Mouse (Mus musculus) E14TG2a.4 (cell line): ENCODE results near the gene Slf2.

ENCODE experiments used
- CTCF ChIP-seq: conservative IDR thresholded peaks from 2 replicates; pipeline ENCODE4 v1.5.1; 2014; ENCODE audit warnings: low read length
- NANOG ChIP-seq: IDR thresholded peaks from 2 replicates; pipeline ENCODE4 v1.6.1; 2014; ENCODE audit warnings: borderline replicate concordance, low read length, mixed read lengths
- POU5F1 ChIP-seq: IDR thresholded peaks from 2 replicates; pipeline ENCODE4 v1.6.1; 2014; ENCODE audit warnings: low read length, borderline replicate concordance

DNA sequence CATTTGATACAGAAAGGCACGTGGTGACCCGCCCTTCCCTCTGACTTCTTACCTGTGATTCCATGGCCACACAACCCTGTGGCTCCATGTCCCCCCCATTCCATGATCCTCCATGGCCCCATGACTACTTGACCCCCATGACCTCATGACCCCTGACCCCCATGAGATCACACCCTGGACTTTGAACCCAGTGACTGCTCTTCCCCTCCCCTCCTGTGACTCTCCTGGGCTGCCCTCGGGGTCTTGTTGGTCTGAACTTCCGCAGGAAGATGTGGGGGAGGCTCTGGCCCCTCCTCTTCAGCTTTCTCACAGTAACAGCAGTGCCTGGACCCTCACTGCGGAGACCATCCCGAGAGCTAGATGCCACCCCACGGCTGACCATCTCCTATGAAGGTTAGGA lies 61.3 kb downstream of the Slf2 start:
- TF ChIP-seq CTCF (no peak), POU5F1 (no peak), NANOG (no peak)
